Mouse (Mus musculus) cerebellum, postnatal 4 days (tissue): Measurements from ENCODE around the gene Kcnip1.

Experiments used
- DNase-seq, 2 experiments: peaks; one replicate each; pipeline ENCODE4 v3.0.0; 2022; ENCODE audit warnings: low spot score in 2 of 2, mixed read lengths in 1 of 2

Gene Kcnip1

DNA sequence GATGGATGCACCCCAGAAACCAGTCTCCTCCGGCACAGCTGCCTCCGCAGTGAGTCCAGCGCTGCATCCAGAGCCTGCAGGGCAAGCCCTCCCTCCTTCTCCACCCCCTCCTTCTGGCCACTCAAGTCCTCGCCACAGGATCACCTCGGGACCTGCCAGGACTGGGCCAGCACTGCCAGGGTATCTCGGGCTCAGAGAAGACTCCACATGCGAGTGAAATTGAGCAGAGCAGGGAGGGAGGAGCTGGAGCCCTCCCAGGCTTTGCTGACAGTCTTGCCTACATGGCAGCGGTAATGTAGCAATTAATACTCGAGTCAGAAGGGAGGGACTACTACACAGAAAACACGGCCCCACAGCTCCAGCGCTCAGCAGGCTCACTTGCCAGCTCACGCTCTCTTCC is at the start of gene Kcnip1:
TSS of gene Kcnip1 (minus strand) at position 215 of the 400 bp plus-strand sequence.
- DNase-seq: peak; percentile 34 to 67

DNA sequence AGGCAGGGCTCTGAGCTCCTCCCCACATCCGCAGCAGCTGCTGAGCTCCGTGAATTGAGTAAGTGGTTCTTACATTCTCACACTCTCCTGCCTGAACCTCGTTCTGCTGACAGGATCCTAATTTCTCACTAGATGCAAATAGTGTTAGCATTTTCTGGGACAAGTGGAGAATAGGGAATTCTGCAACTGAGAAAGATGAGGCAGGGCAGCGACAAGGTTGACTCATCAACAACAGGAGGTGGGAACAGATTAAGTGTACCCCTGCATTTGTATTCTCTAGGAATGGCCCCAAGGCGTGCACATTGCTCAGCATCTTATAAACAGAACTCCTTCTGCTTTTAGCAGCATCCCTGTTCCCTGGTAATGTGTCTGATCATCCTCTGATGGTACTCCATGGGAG is 47.1 kb upstream of the Kcnip1 start:
- DNase-seq: no peak

DNA sequence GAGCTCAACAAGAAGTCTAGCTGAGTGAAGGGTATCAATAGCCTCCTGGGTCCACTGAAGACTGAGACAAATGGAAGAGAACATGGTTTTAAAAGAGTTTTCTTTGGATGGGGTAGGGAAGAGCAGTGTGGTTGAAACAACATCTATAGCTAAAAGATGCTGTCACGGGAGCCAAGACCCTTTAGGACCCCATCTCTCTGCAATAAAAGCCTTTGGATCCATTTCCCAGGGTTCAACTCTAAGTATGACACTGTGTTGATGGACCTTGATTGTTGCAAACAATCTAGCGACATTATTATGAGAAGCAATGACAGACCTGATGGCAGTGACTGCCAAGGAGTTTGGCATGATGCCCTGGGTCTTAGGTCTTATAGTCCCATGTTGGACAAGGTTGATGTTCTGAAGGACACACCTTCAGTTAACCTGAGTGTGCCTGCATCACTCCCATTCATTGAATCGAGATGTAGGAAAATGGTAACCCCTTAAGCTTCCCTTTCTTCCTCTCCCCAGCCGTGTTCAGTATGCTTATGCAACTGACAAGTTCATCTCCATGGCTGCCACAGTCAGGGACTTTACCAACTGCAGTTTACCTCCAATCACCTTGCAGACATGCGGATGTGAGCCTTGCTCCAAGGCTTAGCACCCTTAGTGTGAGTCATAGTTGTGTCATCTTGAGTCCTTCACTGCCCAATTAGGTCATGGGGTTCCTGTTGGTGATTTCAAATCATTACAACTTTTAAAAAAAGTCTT is 43.1 kb upstream of the Kcnip1 start:
- no peak for DNase-seq

DNA sequence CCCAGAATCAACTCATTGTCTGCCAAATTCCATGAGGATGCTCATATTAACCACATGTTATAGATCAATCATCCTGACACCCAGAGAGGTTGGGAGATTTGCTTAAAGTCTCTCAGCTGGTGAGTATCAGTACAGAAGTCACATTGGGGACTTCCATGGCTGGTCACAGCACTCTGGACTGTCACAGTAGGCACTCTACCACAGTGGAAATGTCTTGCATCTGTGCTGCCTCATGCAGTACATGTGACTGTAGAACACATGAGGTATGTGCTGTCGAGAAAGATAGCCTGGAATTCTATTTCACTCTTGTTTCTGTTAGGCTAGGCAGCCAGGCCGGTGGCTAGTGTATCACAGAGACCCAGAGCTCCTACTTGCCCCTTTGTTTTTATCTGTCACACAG is 41.8 kb upstream of the Kcnip1 start:
- no peak for DNase-seq

DNA sequence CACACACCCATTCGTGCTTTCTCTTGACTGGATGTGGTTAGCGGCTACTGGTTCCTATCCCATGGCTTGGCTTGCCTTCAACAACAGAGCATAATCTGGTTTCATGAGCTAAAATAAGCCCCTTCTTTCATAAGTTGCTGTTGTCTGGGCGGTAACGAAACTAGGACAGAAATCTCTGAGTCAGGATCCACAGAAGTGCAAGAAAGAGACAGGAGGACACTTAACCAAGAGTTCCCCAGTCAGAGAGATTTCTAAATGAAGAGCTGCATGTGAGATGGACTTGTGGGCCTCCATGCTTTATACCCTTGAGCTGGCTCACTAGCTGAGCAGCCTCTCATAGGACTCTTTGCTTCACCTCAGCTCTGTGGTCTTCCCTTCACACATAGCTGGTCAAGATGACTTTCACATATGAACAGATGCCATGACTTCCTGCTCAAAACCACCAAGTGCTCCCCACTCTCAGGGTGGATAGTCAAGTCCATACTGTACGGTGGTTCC is 41.1 kb upstream of the Kcnip1 start:
- DNase-seq: no peak

DNA sequence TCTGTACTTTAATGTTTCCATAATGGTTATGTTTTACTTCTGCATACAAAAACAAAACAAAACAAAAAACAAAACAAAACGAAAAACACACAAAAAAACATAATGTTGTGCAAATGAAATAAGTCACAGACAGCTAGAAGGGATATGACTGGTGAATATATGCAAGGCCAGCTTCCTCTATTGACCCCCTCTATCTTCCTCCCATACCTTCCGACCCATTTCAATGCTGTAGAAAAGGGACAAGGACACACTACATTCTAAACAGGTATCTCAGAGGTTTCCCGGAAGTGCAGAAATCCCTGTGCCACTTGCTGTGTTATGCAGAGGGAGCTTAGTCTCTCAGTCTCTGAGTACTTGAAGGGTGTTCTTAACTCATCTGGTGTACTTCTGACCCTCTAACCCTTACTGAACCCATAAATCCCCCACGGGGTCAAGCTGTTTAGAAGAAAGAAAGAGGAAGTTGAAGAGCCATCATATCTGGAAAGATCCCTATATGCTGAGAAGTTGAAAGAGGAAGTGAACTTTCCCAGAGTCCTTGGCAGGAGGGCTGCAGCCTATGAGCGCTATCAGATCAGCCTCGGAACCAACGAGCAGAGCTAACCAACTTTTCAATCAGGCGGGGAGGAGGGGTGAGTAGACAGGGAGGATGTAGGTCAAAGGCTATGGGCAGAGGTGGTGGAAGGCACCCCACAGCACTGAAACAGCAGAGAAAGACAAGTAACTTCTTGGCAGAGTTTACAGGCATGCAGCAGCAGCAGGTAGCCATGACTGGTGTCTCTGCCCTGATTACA is 38.3 kb upstream of the Kcnip1 start:
- DNase-seq: no peak

DNA sequence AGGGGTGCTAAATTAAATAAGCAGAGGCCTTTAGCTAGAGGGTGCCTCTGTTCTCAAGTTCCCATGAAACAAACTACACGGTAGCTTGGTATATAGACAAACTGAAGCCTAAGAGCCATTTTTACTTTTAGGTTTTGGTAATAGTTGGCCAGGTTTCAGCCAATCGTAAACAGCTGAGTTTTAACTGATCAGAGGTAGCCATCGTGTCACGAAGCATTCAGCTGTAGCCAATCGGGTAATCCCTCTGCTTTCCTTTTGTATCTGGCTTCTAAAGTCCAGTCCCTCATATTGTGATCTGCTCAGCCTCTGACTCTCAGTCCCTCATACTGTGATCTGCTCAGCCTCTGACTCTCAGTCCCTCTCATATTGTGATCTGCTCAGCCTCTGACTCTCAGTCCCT is 36.7 kb upstream of the Kcnip1 start:
- no peak for DNase-seq

DNA sequence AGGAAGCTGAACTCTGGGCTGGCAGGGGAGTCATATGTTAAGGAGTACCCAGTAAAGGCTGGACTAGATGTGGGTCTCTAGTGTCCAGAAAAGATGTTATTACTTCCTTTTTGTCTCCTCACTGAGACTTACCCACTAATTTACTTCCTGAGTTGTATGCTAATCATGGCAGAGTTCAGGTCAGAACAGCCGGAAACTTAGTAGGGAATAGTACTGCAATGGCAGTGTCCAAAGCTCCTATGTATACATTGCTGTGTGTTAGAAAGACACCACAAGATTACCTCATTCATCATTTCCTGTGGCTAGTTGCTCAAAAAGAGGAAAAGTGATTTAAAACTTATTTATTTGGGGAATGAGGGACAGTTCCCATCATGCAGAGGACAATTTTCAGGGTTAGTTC is 32.1 kb upstream of the Kcnip1 start:
- DNase-seq: no peak

DNA sequence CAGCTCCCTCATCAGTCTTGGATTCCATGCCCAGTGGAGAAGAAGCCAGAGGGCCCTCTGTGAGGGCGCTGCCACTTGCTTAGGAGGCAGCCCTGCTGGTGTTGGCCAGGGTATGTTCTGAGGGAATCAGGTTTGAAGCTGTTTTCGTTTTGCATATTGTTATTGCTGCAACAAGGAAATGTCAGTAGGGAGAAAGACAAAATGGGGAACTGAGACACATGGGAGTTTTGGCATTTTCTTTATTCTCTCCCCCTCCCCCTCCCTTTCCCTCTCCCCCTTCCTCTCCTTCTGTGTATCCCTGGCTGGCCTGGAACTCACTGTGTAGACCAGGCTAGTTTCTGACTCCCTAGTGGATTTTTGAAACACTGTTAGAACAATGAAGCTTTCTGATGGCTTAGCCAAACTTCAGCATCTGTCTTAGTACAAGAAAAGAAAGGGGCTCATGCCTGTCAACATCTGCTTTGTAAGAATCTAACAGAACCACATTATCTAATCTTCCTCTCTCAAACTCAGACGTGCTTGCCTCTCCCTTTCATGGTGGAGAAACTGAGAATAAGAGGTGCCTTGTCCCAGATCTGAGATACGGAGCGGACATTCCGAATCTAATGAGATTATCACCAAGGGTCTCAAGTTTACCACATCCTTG is 19.2 kb upstream of the Kcnip1 start:
- DNase-seq: no peak

DNA sequence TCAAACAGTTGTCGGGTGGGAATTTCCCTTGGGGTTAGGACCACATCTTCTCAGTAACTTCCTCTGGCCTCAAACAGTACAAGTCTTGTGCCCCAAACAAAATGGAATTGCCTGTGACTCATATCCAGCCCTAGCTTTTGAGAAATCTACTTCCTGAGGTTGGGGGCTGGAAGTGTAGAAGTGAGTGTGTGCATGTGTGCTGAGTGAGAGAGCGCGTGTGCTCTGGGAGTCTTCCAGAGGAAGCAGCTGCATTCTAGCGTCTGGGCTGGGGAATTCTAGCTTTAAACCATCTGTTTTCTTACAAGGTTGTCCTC is 17.9 kb upstream of the Kcnip1 start:
- DNase-seq: no peak

DNA sequence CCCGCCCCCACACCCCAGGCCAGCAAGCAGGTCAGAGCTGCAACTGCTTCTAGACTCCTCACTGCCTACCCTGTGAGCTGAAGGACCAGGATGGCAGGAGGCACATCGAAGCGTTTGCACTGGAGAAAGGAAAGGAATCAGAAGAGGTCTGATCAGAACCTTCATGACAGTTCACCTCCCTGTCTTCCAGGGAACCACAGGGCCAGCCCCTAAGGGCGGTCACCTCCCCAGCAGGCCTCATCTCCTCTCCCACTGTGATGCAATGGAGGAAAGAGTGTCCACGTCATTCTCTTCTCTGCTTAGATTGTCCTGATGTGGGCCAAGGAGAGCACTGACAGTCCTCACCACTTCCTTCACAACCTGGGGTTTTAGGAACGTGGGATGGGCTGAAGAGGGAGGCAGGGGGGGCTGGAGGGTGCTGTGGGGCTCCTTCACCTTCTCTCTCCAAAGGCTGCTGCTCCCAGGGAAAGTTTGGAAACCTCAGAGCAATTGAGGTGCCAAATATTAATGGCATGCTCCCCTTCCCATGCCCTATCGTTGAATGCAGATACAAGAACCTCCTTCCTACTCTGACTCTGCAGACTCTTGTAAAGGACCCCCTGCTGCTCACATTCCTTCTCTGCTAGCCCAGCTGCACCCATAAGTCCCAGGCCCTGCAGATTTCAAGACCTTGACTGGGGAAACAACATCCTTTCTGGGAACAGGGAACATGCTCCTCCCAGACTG is 17.3 kb upstream of the Kcnip1 start:
- no peak for DNase-seq

DNA sequence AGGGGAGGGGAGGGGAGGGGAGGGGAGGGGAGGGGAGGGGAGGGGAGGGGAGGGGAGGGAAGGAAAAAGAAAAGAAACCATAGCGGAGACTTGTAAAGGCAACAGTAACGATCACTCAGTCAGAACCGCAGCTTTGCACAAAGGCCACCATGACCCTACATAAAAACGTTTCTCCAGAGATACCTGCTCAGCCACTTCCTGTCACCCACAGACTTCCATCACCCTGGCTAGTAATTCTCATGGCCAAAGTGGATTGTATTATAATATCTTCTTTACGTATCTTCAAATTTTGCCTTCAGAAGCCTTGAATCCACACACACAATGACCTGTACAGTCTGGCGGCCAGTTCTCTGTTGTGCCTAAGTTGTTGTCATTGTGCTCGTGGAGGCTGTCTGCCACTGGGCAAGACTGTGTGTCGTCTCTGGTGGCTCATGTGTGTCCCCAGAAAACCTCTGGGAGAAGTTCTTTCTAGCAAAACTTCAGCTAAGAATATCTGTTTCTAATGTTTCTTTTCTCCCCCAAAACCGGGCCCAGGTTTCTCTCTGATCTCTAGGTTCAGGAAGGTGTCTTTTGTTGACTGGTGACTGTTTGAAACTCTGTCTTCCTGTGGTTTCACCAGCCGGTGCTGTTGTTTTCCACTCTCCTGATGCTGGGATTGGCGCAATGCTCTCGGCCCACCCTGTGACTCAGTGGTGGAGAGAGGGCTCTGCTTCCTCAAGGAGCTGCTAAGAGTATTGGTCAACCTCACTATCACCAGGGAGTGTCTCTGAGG is 16.6 kb upstream of the Kcnip1 start:
- no peak for DNase-seq

DNA sequence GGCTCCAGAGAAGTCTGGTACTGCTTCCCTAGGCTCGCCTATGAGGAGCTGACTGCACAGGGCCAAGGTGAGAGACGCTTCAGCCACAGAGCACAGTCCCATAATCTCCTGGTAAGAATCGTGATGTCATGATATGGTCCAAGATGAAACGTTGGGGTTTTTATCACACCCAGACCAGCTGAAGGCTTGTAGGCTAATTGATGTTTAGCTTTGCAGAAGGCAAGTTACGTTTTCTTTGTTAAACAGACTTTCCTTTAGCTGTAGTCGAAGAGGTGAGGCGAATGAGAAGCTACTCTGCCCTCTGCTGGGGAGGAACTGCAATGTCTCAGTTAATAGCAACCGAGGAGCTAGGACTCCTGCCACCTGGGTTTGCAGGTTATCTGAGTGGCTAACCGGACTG is 15.8 kb upstream of the Kcnip1 start:
- DNase-seq: peak in 1 of 2 experiments; percentile 57

DNA sequence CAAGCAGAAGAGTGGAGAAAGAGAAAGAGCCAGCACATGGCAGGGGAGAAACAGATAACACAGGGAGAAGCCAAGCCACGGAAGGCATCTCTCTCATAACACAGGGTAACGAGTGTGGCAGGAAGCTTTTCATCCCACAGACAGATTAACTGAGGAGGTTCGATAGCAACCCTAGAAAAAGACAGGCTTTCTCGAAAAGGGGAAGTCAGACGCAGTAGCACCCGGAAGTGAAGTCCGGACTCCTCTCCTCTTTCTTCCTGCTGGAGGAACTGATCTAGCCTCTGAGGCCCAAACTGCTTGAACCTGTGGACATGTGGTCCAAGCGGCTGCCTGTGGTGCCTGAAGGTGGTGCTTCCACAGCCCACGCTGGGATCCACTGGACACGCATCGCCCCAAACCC is 15.3 kb upstream of the Kcnip1 start:
- DNase-seq: no peak

DNA sequence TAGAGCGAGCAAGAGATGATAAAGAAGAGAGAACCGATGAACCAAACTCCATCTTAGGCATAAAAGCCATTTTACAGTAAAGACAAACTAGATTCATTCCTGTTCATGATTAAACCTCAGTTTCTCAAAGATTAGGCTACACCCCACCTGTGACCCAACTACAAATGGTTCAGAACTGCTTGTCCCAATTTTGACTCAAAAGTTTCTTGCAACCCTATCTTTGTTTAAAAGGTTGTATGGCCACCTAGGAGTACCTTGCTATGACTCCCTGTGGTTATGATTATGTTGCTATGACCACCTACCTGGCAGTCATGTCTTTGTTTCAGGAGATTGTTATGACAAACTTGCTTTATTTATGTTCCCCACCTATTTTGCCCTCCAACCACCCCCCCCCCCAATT is 14.7 kb upstream of the Kcnip1 start:
- DNase-seq: no peak

DNA sequence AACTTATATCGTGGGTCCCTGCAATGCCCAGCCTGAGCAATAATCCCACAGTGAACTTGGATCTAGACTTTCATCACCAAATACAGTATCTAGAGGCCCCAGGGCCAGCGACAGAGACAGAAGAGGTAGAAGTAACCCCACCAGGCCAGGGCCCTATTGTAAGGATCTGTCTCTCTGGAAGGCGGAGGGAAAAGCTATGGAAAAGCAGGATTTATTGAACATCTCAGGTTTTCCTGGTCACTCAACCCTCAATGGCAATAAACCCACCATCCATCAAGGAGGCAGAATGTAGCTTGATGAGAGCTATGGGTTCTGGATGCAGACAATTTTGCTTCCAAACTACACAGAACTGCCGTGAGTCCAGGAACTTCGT is 9.6 kb upstream of the Kcnip1 start:
- DNase-seq: no peak

DNA sequence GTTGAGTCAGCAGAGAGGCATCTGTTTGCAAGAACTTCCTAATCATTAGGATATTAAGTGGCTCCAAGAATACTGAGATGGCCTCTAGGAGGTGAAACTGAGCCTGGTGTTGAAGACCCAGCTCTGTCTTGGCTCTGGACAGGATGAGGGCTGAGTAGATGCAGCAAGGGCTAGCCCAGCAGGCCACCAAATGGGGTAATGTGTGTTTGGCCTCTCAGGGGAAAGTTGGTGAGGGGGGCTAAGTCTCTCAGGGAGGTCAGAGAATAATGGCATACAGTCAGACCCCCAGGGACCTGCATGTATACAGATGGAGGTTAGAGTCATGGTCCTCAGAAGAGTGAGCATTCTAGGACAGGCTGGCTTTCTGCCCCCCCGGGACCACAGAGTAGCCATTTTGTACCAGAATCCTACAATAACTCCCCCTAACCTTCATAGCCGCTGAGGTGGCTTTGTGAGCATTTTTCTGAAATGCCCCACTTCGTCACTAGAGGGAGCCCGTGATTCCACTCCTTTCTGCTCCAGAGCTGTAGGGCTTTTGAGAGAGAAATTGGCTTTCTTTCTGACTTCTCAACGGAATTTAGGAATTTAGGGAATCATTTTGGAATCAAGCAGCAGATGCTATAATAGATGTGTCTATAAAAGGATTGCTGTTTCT is 9.1 kb upstream of the Kcnip1 start:
- DNase-seq: peak in 1 of 2 experiments; percentile 66

DNA sequence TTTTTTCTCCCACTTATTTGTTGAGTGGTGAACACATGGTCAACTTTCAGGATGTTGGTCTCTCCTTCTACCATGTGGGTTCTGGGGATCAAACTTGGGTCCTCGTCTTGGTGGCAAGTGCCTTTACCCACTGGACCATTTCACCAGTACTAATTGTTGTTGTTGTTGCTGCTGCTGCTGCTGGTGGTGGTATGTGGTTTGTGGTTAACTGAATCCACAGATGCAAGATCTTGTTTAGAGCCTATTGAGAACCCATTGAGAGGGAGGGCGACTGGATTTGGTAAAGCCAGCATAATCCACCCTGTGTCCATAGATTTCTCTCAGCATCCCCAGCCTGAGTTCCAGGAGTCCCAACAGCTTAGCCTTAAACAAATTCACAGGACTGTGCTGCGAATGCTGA is 7.5 kb upstream of the Kcnip1 start:
- peak in 1 of 2 experiments; percentile 12 for DNase-seq

DNA sequence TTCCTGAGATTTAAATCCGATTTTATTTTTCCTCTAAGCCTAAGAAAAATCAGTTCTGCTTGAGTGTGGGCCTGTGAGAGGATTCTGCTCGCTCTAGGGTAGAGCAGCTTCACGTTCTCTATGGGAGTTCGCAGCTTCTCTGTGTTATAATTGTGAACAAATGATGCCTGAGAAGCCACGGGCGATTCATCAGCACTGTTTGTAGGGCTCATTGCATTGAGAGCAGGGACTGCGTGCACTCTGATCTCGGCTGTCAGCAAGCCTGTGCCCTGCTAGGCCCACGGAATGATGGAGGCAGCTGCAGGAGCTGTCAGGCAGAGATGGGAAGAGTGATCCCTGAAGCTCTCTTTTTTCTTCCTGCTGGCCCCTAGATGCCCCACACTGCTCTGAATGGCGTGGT is 5.3 kb upstream of the Kcnip1 start:
- DNase-seq: no peak

DNA sequence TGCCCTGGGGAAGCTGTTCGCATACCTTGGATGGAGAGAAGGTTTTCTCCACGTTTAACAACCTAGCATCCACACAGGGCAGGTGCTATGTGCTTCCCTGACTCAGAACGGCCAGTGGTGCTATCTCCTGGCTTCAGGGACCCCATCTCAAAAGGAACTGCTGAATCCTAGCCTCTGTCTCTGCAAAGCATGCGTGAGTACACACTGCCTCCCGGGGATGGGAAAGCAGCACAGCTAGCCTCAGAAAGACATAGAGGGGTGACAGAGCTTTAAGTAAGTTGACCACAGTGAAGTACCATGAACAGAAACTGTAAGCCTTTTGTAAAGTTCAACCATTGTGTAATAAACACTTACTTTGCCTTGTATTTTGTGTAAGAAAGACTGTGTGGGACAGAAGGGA is 544 bp upstream of the Kcnip1 start:
- DNase-seq: peak in 1 of 2 experiments; percentile 16

DNA sequence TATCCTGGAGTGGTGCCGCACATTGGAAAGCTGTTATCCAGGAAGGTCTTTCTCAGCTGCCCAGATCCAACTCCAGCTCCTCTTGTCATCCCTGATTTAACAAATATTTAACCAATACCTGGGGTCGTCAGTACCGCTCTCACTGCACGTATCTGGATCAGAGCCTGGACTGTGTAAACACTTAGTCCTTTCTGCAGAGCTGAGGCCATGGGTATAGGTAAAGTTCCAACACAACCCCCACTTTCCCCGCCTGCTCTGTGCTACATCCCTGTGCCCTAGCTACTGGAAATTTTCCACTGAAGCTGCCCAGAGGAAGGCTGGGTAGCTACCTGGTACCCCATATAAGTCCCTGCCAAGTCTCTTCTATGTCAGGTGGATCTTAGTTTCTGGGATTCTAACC is 3.0 kb downstream of the Kcnip1 start:
- DNase-seq: no peak
